Mouse (Mus musculus): ENCODE measurements around the gene Rptor. TPM values are rescaled to one million over a fixed set of nuclear protein-coding genes. Genes with fewer than 3 reads are reported as not detected.

Rptor gene
- polyA plus RNA-seq, 1 experiment from 2014 or later: 3.9 TPM

- H3K9ac ChIP-seq (ENCODE audit: low read depth, low read length): no peak overlapping the region
- H3K4me1 ChIP-seq (ENCODE audit: control insufficient read depth, low read depth, low read length): peaks cover 3% of the 10 kb centered on the region; the same call in 1 of the 2 replicates
- H3K36me3 ChIP-seq (ENCODE audit: control insufficient read depth, insufficient read depth): no peaks in the 10 kb centered on the region
- H3K27ac ChIP-seq (ENCODE audit: low read length): no peak overlapping the region
- WGBS (ENCODE audit: insufficient replicate concordance): 72% methylated on average over 5 of the region's 5 CpGs
- no peaks in the 10 kb centered on the region for H3K9me3 ChIP-seq (replicated peaks; ENCODE audit: control insufficient read depth, low read length)
- no peak overlapping the region for H3K4me3 ChIP-seq (ENCODE audit: low read depth, low read length)
- no peak for ATAC-seq (ENCODE audit: low read depth)
- H3K4me2 ChIP-seq (ENCODE audit: low read depth, low read length): no peak overlapping the region
- H3K27me3 ChIP-seq (ENCODE audit: control insufficient read depth, insufficient read depth, low read depth, low read length): no peaks in the 10 kb centered on the region
Measured at GRCm38 (mm10) chr11:119630329-119630728, 27.6 kb downstream of the Rptor start.

GRCm38 (mm10) chr11:119631222-119631870 is 28.6 kb downstream of the Rptor start:
- no peak overlapping the region for H3K4me2 ChIP-seq (ENCODE audit: low read depth, low read length)
- H3K27me3 ChIP-seq (ENCODE audit: control insufficient read depth, insufficient read depth, low read depth, low read length): no peaks in the 10 kb centered on the region
- H3K36me3 ChIP-seq (ENCODE audit: control insufficient read depth, insufficient read depth): no peaks in the 10 kb centered on the region
- H3K4me3 ChIP-seq (ENCODE audit: low read depth, low read length): no peak overlapping the region
- H3K4me1 ChIP-seq (ENCODE audit: control insufficient read depth, low read depth, low read length): peaks cover 3% of the 10 kb centered on the region; the same call in 1 of the 2 replicates
- WGBS (ENCODE audit: insufficient replicate concordance): 58% methylated on average over 3 of the region's 3 CpGs
- no peak overlapping the region for H3K27ac ChIP-seq (ENCODE audit: low read length)
- no peak overlapping the region for H3K9ac ChIP-seq (ENCODE audit: low read depth, low read length)
- ATAC-seq (ENCODE audit: low read depth): 0 out of 2 replicates have a peak, but pooled peaks have one; percentile 32
- no peaks in the 10 kb centered on the region for H3K9me3 ChIP-seq (replicated peaks; ENCODE audit: control insufficient read depth, low read length)

GRCm38 (mm10) chr11:119636371-119636883 is 33.7 kb downstream of the Rptor start:
- Histone ChIP-seq H3K9me3 (replicated peaks; ENCODE audit: control insufficient read depth, low read length) (no peaks in the 10 kb centered on the region), H3K36me3 (ENCODE audit: control insufficient read depth, insufficient read depth) (no peaks in the 10 kb centered on the region), H3K27me3 (ENCODE audit: control insufficient read depth, insufficient read depth, low read depth, low read length) (no peaks in the 10 kb centered on the region), H3K27ac (ENCODE audit: low read length) (no peak overlapping the region), H3K4me2 (ENCODE audit: low read depth, low read length) (no peak overlapping the region), H3K9ac (ENCODE audit: low read depth, low read length) (no peak overlapping the region), H3K4me1 (ENCODE audit: control insufficient read depth, low read depth, low read length) (no peaks in the 10 kb centered on the region), H3K4me3 (ENCODE audit: low read depth, low read length) (no peak overlapping the region)
- ATAC-seq (ENCODE audit: low read depth): no peak
- 67% methylated on average over 4 of the region's 4 CpGs for WGBS (ENCODE audit: insufficient replicate concordance)

GRCm38 (mm10) chr11:119637519-119637918 is 34.8 kb downstream of the Rptor start:
- Histone ChIP-seq H3K9ac (ENCODE audit: low read depth, low read length) (no peak overlapping the region), H3K27me3 (ENCODE audit: control insufficient read depth, insufficient read depth, low read depth, low read length) (no peaks in the 10 kb centered on the region), H3K4me3 (ENCODE audit: low read depth, low read length) (no peak overlapping the region), H3K9me3 (replicated peaks; ENCODE audit: control insufficient read depth, low read length) (no peaks in the 10 kb centered on the region), H3K4me2 (ENCODE audit: low read depth, low read length) (no peak overlapping the region), H3K4me1 (ENCODE audit: control insufficient read depth, low read depth, low read length) (no peaks in the 10 kb centered on the region), H3K36me3 (ENCODE audit: control insufficient read depth, insufficient read depth) (no peaks in the 10 kb centered on the region), H3K27ac (ENCODE audit: low read length) (no peak overlapping the region)
- no peak for ATAC-seq (ENCODE audit: low read depth)
- 74% methylated on average over 6 of the region's 6 CpGs for WGBS (ENCODE audit: insufficient replicate concordance)

- Histone ChIP-seq H3K9me3 (replicated peaks; ENCODE audit: control insufficient read depth, low read length) (no peaks in the 10 kb centered on the region), H3K4me1 (ENCODE audit: control insufficient read depth, low read depth, low read length) (no peaks in the 10 kb centered on the region), H3K4me2 (ENCODE audit: low read depth, low read length) (no peak overlapping the region), H3K27ac (ENCODE audit: low read length) (no peak overlapping the region), H3K27me3 (ENCODE audit: control insufficient read depth, insufficient read depth, low read depth, low read length) (no peaks in the 10 kb centered on the region), H3K4me3 (ENCODE audit: low read depth, low read length) (no peak overlapping the region), H3K9ac (ENCODE audit: low read depth, low read length) (no peak overlapping the region), H3K36me3 (ENCODE audit: control insufficient read depth, insufficient read depth) (no peaks in the 10 kb centered on the region)
- 78% methylated on average over 9 of the region's 9 CpGs for WGBS (ENCODE audit: insufficient replicate concordance)
- no peak for ATAC-seq (ENCODE audit: low read depth)
Measured at GRCm38 (mm10) chr11:119640491-119640890, 37.8 kb downstream of the Rptor start.

DNA sequence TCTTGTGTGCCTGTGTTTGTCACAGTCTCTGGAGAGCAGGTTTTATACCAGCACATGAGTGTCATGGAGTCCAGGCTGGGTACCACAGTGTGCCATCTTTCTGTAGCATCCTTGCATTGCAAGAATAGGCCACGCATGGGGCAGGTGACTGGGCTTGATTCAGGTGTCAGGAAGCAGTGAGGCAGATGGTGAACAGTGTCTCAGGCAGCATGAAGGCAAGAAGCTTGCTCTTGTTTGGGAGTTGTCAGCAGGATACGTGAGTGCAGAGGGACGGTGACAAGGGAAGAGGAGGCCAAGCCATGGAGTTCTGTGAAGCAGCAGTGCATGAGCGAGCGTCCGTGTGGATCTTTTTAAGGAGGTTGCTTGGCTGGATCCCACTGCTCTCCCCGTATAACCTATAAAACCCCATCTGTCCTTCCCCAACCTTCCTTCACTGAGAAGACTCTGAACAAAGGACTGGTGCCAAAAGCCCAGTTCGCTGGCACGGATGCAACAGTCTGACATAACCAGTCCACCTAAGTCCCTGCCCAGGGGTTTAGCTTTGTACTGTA is 39.2 kb downstream of the Rptor start:
- no peak overlapping the region for H3K4me2 ChIP-seq (ENCODE audit: low read depth, low read length)
- WGBS (ENCODE audit: insufficient replicate concordance): 80% methylated on average over 9 of the region's 9 CpGs
- H3K27ac ChIP-seq (ENCODE audit: low read length): no peak overlapping the region
- no peak for ATAC-seq (ENCODE audit: low read depth)
- H3K27me3 ChIP-seq (ENCODE audit: control insufficient read depth, insufficient read depth, low read depth, low read length): no peaks in the 10 kb centered on the region
- H3K4me3 ChIP-seq (ENCODE audit: low read depth, low read length): no peak overlapping the region
- no peaks in the 10 kb centered on the region for H3K36me3 ChIP-seq (ENCODE audit: control insufficient read depth, insufficient read depth)
- H3K4me1 ChIP-seq (ENCODE audit: control insufficient read depth, low read depth, low read length): no peaks in the 10 kb centered on the region
- no peak overlapping the region for H3K9ac ChIP-seq (ENCODE audit: low read depth, low read length)
- no peaks in the 10 kb centered on the region for H3K9me3 ChIP-seq (replicated peaks; ENCODE audit: control insufficient read depth, low read length)

GRCm38 (mm10) chr11:119643347-119643746 is 40.6 kb downstream of the Rptor start:
- H3K4me3 ChIP-seq (ENCODE audit: low read depth, low read length): no peak overlapping the region
- H3K27me3 ChIP-seq (ENCODE audit: control insufficient read depth, insufficient read depth, low read depth, low read length): no peaks in the 10 kb centered on the region
- ATAC-seq (ENCODE audit: low read depth): no peak
- H3K9ac ChIP-seq (ENCODE audit: low read depth, low read length): no peak overlapping the region
- no peaks in the 10 kb centered on the region for H3K9me3 ChIP-seq (replicated peaks; ENCODE audit: control insufficient read depth, low read length)
- no peaks in the 10 kb centered on the region for H3K36me3 ChIP-seq (ENCODE audit: control insufficient read depth, insufficient read depth)
- no peak overlapping the region for H3K27ac ChIP-seq (ENCODE audit: low read length)
- H3K4me1 ChIP-seq (ENCODE audit: control insufficient read depth, low read depth, low read length): no peaks in the 10 kb centered on the region
- no peak overlapping the region for H3K4me2 ChIP-seq (ENCODE audit: low read depth, low read length)
- 71% methylated on average over 7 of the region's 7 CpGs for WGBS (ENCODE audit: insufficient replicate concordance)

DNA sequence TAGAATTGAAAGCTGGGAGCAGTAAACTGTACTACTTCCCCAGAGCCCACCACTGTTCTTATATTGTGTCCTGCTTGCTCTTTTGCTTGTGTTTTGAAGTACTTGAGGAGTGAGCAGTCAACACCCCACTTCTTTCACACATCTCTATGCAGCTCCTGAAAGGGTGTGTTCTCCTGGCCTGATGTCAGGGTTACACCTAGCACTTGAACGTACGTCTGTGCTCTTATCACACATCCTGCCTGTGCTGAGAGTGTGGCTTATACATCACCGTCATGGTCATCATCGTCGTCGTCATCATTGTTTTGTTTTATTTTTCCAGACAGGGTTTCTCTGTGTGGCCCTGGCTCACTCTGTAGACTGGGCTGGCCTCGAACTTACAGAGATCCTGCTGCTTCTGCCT is 41.4 kb downstream of the Rptor start:
- Histone ChIP-seq H3K27me3 (ENCODE audit: control insufficient read depth, insufficient read depth, low read depth, low read length) (no peaks in the 10 kb centered on the region), H3K4me3 (ENCODE audit: low read depth, low read length) (no peak overlapping the region), H3K27ac (ENCODE audit: low read length) (no peak overlapping the region), H3K4me2 (ENCODE audit: low read depth, low read length) (no peak overlapping the region), H3K36me3 (ENCODE audit: control insufficient read depth, insufficient read depth) (no peaks in the 10 kb centered on the region), H3K9me3 (replicated peaks; ENCODE audit: control insufficient read depth, low read length) (no peaks in the 10 kb centered on the region), H3K9ac (ENCODE audit: low read depth, low read length) (no peak overlapping the region), H3K4me1 (ENCODE audit: control insufficient read depth, low read depth, low read length) (no peaks in the 10 kb centered on the region)
- ATAC-seq (ENCODE audit: low read depth): no peak
- WGBS (ENCODE audit: insufficient replicate concordance): 35% methylated on average over 7 of the region's 7 CpGs

GRCm38 (mm10) chr11:119644612-119645379 is 42.1 kb downstream of the Rptor start:
- WGBS (ENCODE audit: insufficient replicate concordance): 74% methylated on average over 14 of the region's 14 CpGs

More at GRCm38 (mm10) chr11:119644612-119645379, 42.1 kb downstream of the Rptor start:
- no peaks in the 10 kb centered on the region for H3K27me3 ChIP-seq (ENCODE audit: control insufficient read depth, insufficient read depth, low read depth, low read length)
- H3K9me3 ChIP-seq (replicated peaks; ENCODE audit: control insufficient read depth, low read length): no peaks in the 10 kb centered on the region
- H3K4me2 ChIP-seq (ENCODE audit: low read depth, low read length): no peak overlapping the region
- no peak overlapping the region for H3K9ac ChIP-seq (ENCODE audit: low read depth, low read length)
- no peak for ATAC-seq (ENCODE audit: low read depth)
- no peak overlapping the region for H3K4me3 ChIP-seq (ENCODE audit: low read depth, low read length)
- no peaks in the 10 kb centered on the region for H3K36me3 ChIP-seq (ENCODE audit: control insufficient read depth, insufficient read depth)
- H3K27ac ChIP-seq (ENCODE audit: low read length): no peak overlapping the region
- H3K4me1 ChIP-seq (ENCODE audit: control insufficient read depth, low read depth, low read length): no peaks in the 10 kb centered on the region

Data from liver, embryonic 16.5 days (tissue).